Mouse (Mus musculus): ENCODE measurements around the gene 1190005I06Rik.

DNA sequence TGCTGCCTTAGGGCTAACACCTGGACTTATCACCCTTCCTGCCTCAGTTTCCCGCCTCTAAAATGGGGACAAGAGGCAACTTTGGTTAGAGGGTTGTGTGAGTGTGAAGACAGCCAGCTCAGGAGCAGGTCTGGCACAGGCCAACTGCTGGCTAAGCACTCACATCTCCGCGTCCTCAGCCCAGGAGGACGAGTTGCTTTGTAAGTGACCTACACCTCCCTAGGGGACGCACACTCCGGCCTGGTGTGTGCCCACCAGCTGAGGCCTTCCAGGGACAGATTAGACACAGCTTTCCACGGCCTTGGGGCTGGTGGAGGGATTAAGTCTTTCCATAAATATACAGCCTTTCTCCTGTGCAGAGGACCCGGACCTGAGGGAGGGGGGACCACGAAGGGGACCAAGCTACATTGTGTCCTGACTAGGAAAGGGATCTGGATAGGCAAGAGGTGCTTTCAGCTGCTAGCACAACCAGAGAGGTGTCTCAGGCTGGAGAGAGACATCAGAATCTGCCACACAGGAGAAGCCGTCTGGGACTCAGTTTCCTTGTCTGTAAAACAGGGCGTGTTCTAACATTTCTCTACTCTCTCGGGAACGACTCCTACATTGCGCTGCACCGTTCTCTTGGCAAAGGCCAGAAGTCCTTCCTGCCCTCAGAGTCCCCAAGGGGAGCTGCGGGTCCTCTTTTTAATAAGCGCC lies 14.3 kb downstream of the 1190005I06Rik start:
- TF ChIP-seq CTCF (conservative IDR thresholded peaks at IDR 0.05; ENCODE audit: low read length) (no peak), NANOG (IDR thresholded peaks at IDR 0.05; ENCODE audit: borderline replicate concordance, low read length) (no peak)

Data from E14TG2a.4 (cell line).